Mouse (Mus musculus) layer of hippocampus, postnatal 25 days (tissue): ENCODE results near the gene Cct8. TPM values are rescaled to one million over a fixed set of nuclear protein-coding genes. Genes with fewer than 3 reads are reported as not detected.
A peak's percentile ranks its signal among the peaks of the same experiment; 100 is the strongest.
"Not testable (repeated sequence)": the region's sequence is repeated elsewhere in the genome, so short reads cannot be mapped to it uniquely, and the experiment has no call there.

Experiments
- DNase-seq, 2 experiments: peaks; one replicate each; pipeline ENCODE4 v3.0.0; 2022; ENCODE audit warnings: mixed read lengths in 2 of 2, low spot score in 1 of 2; ENCODE audit errors: extremely low spot score in 1 of 2
- total RNA-seq, 2 experiments: library from RNA; stranded (reverse); gene quantifications; 2 replicates each; pipeline ENCODE4 v1.2.3; 2021

The Cct8 gene
- 100 to 1,000 TPM; 172 to 195 TPM for total RNA-seq

DNA sequence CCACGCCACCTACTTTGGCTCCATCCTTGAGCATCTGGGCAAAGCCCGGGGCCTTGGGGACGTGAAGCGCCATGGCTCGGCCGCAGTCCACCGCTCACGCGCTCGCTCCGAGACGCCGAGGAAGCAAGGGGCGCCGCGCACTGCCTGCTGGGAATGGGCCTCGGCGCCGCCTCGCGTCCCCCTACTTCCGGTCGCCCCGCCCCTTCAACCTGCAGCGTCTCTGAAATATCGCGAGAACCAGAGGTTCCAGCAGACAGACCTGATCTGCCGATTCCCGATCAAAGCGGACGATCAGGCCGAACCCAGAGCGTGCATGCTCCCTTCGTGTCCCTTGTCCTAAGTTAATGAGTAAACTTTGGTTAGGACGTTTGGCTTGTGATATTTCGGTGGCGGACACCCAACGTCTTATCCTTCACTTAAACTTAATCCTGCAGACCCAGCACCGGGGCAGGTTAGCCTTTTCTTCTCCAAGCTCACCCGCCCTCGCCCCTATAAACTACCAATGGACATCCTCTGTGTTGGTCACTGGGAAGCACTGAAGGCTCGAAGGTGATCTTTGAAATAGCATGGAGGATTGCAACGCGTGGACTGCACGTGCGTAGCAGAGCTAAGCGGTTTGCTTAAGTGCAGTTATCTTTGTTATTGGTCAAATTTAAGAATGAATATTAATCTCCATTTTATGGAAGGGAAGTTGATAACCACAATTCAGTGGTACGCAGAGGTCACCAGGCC lies at the start of gene Cct8:
Gene Cct8, minus strand, starts transcription at position 158 of the 732 bp plus-strand sequence.
- DNase-seq = peak; percentile 84 to 92

DNA sequence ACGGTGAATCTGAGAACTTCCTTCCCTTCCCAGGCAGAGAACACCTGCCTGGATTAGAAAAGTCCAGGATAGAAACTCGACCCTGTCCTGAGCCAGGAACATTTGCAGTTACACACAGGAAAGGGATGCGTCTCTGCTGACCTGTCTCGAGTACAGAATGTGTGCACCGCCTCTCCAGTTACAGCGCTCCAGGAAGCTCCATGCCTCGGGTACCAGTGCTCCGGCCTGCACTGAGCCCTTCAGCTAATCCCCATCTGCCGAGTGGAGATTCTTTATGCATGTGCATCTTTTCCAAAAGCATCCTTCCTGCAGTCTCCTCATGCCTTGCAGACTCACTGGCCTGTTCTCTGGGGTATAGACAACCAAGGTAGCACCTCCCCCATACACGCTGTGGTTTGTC lies 33.1 kb upstream of the Cct8 start:
- no peak for DNase-seq

- no peak for DNase-seq
These were observed 32.0 kb upstream of the Cct8 start for GRCm38 (mm10) chr16:87527553-87528249.

DNA sequence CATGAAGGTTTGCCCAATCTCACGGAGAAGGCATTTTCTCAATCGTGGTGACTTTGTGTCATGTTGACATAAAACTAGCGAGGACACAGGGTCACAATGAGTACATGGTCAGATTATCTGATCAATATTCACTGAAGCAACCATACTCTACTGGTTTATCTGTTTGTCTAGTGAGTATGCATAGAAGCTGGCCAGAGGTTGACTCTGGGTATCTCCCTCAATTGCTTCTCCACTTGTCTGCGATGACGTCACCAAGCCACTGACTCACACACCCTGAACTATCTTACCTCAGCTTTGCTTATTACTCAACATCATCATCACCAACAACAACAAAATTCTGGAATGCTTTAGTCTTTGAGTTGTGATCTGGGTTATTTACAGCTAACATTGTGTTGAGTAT lies 28.6 kb upstream of the Cct8 start:
- no peak for DNase-seq

DNA sequence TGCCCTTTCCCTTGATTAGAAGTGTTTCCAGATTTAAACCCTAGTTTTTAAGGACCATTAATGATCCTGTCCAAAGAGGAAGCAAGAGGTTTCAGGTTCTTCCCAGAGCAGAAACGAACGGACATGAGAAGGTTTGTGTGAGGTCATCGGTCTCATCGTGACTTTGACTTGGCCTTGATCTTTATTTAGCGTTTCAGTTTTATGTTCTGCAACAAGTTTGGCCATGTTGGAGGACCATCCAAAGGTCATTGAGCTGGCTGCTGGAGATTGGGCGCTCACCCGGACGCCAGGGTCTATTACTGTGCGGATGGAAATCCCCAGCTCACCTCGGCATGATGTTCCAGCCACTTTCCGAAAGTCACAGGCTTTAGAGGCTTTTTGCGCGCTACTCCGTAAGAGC lies 16.7 kb upstream of the Cct8 start:
- no peak for DNase-seq

- DNase-seq = no peak
These were observed 16.0 kb upstream of the Cct8 start for GRCm38 (mm10) chr16:87511706-87512105.

GRCm38 (mm10) chr16:87501304-87502078 lies 5.8 kb upstream of the Cct8 start:
- no peak for DNase-seq

DNA sequence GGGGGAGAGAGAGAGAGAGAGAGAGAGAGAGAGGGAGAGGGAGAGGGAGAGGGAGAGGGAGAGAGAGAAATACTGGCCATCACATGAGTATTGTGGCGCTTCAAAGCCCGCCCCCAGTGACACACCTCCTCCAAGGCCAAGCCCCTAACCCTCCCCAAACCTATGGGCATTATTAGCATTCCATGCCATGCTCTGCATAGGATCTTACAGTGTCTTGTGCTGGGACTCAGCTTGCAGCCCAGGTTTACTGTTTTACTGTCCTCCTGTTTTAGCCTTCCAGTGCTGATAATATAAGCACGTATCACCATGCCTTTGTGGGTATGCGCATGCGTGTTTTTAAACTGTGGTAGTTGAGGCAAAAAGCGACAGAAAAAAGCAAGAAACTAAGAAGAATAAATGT lies 3.9 kb upstream of the Cct8 start:
- DNase-seq = no peak

DNA sequence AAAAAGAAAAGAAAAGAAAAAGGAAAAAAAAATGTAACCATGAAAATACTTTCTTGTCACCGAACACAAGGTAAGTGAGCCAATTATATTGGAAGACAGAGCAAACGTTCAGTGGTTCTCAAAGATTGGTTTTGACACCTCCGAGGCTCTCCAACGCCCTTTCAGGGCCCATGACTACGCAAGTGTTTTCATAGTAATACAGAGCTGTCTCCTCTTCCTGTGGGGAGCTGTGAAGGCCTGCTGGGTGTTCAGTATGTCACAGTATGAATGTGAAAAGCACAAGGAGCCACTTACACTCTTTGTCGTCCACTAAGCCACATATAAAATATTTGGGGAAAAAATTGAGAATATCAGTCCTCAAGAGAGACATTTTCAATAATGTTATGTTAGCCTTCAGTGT lies 1.5 kb upstream of the Cct8 start:
- no peak for DNase-seq

- DNase-seq = no peak
These were observed 1.1 kb upstream of the Cct8 start for GRCm38 (mm10) chr16:87496728-87497127.

DNA sequence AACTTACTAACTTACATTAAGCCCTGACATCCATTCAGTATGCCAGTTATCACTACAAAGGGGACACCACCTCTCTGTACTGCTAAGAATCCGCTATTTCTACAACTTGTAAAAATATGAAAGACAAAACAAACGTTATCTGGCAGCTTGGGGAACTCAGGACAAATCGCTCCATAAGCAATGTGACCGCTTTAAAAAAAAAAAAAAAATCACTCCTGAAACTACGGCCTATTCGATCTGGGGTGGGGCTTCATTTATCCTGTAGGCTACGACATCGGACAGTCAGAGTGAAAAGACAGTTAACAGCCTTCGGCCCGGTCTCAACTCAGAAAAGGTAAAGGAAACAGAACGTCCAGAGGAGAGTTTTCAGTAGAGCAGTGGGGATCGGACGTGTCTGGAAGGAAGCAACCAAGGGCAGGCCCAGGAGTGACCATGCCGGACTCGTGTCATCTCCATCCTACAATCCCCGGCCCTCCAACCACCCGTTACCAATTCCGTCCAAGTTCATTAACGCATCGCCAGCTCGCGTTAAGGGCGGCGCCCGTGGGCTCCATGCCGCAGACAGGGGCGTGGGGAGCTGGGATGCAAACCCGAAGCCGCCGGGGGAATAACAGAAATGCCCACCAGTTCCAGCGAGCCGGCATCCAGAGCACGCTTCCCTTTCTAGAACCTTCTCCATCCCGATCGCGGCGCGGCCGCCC lies 568 bp downstream of the Cct8 start:
- peak in 1 of 2 experiments; percentile 21 for DNase-seq

DNA sequence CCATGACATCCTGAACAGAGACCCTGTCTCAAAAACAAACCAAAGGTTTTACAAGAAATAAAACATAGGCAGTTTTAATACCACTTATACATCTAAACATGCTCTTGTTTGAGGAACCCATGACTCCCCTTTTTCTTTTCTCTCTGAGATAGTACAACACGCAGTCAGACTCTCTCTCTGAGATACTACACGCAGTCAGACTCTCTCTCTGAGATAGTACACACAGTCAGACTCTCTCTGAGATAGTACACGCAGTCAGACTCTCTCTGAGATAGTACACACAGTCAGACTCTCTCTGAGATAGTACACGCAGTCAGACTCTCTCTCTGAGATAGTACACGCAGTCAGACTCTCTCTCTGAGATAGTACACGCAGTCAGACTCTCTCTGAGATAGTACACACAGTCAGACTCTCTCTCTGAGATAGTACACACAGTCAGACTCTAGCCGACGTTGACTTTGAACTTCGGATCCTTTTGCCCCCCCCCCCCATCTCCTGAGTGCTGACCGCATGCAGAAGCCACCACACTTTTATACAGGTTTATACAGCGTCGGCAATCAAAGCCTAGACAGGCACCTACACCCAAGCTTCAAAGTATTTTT lies 3.4 kb downstream of the Cct8 start:
- DNase-seq = not testable (repeated sequence)

GRCm38 (mm10) chr16:87488605-87489004 lies 7.1 kb downstream of the Cct8 start:
- no peak for DNase-seq

GRCm38 (mm10) chr16:87486739-87487138 lies 8.9 kb downstream of the Cct8 start:
- no peak for DNase-seq

DNA sequence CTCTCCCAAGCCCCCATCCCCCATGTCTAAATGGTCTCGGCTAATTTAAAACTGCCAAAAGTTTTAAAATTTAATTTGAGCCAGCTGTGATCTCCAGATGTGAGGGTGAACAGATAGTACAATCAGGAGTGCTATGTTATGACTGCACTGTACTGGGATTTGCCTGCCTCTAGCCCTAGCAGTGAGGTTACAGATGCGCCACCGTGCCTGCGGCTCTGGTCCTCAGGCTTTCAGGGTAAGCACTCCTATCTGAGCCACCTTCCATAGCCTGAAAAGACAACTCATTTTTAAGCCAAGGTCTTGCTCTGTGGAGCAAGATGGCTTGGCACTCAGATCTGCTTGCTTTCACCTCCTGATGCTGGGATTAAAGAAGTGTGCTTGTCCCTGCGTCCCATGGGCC lies 11.3 kb downstream of the Cct8 start:
- DNase-seq = no peak

DNA sequence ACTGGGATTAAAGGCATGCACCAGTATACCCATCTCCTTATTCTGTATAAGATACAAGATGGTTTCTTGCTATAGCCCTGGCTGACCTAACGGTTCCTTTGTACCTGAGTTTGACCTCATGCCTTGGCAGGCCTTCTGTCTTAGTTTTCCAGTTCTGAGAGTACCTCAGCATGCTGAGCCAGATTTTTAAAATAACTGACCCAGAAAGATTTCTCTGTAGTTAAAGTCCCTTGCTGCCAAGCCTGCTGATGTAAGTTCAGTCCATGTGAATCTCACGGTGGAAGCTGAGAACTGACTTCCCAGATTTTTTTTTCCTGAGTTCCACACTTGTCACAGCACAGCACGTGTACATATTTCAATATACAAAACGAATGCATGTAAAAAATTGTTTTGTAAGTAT lies 25.1 kb downstream of the Cct8 start:
- no peak for DNase-seq

DNA sequence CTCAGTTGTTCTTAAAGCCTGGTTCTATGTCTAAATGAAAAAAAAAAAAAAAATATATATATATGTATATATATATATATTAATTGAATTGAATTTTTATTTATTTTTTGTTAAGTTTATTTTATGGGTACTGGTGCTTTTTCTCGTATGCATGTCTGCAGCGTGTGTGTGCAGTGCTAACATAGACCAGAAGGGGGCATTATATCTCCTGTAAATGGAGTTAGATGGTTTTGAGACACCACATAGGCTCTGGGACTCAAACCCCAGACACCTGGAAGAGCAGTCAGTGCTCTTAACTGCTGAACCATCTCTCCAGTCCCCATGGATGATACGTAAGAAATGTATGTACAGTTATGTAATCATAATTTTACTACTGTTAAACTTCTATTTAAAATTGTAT lies 36.9 kb downstream of the Cct8 start:
- no peak for DNase-seq

DNA sequence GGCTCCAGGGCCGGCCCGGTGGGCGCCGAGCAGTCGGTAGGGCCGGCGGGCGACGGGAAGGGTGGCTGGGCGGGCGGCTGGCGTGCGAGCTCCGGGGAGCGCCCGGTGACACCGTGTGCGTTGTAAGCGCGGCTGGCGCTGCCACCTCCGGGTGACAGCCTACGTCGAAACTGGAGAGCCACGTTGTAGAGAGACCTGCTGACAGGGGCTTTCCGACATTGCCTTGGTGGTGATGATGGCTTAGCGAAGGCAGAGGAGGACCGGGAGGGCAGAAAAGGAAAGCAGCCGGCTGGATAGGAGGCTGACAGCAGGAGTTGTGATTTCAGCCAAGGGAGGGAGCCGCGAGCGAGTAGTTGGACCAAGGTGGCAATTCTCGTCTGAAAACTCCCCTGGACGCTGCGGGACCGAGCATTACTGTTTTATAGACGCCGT lies 40.5 kb downstream of the Cct8 start:
- peak in 1 of 2 experiments; percentile 20 for DNase-seq

DNA sequence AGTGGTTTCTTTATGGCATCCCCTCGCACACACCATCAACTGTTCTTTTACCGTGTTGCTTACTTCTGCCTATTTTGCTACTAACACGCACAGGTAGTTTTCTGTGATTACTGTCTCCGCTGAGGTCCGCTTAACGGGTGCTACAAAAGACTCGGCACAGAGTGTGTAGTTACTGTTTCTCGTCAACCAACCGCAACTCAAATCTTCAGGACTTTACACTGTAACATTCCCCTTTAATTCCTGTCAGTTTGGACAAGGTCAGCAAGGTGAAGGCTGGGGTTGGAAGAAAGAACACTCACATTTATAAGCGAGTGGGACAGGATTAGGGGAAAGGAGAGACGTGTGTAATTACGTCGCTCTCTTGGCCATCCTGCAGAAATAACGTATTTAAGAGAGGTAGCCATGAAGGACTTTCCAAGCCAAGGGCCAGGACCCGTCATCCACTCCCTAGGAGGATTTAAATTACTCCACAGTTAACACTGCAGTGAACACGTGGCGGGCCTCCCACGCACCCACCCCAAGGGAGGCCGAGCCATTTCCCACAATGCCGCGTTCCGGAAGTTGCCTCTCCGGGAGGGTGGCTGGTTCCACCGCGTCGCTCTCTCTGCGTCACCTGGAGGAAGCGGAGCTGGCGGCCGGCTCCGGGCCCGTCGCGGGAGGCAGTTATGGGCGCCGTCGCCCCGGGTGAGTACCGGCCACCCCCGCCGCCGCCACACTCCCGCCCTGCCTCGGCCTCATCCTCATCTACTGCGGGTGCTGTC lies 41.1 kb downstream of the Cct8 start, which contains the start of gene Usp16:
Gene Usp16, plus strand, starts transcription at position 285 of the 761 bp plus-strand sequence.
- DNase-seq = peak; percentile 90 to 97
